Mouse (Mus musculus): ENCODE measurements around the gene Mki67. TPM values are rescaled to one million over a fixed set of nuclear protein-coding genes. Genes with fewer than 3 reads are reported as not detected.
"Not testable (repeated sequence)": the region's sequence is repeated elsewhere in the genome, so short reads cannot be mapped to it uniquely, and the experiment has no call there.

Mki67 gene
- total and polyA plus RNA-seq, 3 experiments, result 0.16 to 1.9 (median 0.97) TPM

GRCm38 (mm10) chr7:135694796-135695195 is 21.4 kb downstream of the Mki67 start:
- H3K27ac ChIP-seq, result no peak overlapping the region
- no peak for TF ChIP-seq CTCF (IDR thresholded peaks at IDR 0.05)
- no peak for TF ChIP-seq EP300 (IDR thresholded peaks at IDR 0.05; ENCODE audit: insufficient read depth, low read depth, low read length)
- no peak for TF ChIP-seq POLR2A (IDR thresholded peaks at IDR 0.05; ENCODE audit: insufficient read depth, low read depth, low read length)
- H3K9ac ChIP-seq (ENCODE audit: low read depth, low read length), result no peak overlapping the region
- no peaks in the 10 kb centered on the region for H3K79me2 ChIP-seq (replicated peaks; ENCODE audit: control insufficient read depth, insufficient read depth, low read length)
- no peak overlapping the region for H3K4me3 ChIP-seq
- peaks cover 3% of the 10 kb centered on the region for H3K4me1 ChIP-seq (ENCODE audit: control insufficient read depth, insufficient read depth, low read length)
- no peaks in the 10 kb centered on the region for H3K27me3 ChIP-seq (ENCODE audit: control insufficient read depth, insufficient read depth, low read length)
- 98% methylated on average over 5 of the region's 5 CpGs for WGBS
- no peak for DNase-seq
- intact Hi-C loops (cut with DNase I), result no loop called here
- no peaks in the 10 kb centered on the region for H3K36me3 ChIP-seq (ENCODE audit: control insufficient read depth, insufficient read depth, low read length)

- Histone ChIP-seq H3K9ac (ENCODE audit: low read depth, low read length) (no peak overlapping the region), H3K27ac (no peak overlapping the region), H3K27me3 (ENCODE audit: control insufficient read depth, insufficient read depth, low read length) (no peaks in the 10 kb centered on the region), H3K4me1 (ENCODE audit: control insufficient read depth, insufficient read depth, low read length) (peaks cover 2% of the 10 kb centered on the region; the same call in 1 of the 2 replicates), H3K36me3 (ENCODE audit: control insufficient read depth, insufficient read depth, low read length) (no peaks in the 10 kb centered on the region), H3K79me2 (replicated peaks; ENCODE audit: control insufficient read depth, insufficient read depth, low read length) (no peaks in the 10 kb centered on the region), H3K4me3 (no peak overlapping the region)
- WGBS, result 92% methylated on average over 4 of the region's 4 CpGs
- no peak for DNase-seq
- intact Hi-C loops (cut with DNase I), result no loop called here
- TF ChIP-seq CTCF (IDR thresholded peaks at IDR 0.05), result no peak
- TF ChIP-seq EP300 (IDR thresholded peaks at IDR 0.05; ENCODE audit: insufficient read depth, low read depth, low read length), result no peak
- TF ChIP-seq POLR2A (IDR thresholded peaks at IDR 0.05; ENCODE audit: insufficient read depth, low read depth, low read length), result no peak
These were observed 22.0 kb downstream of the Mki67 start for GRCm38 (mm10) chr7:135694130-135694529.

GRCm38 (mm10) chr7:135691941-135692340 is 24.2 kb downstream of the Mki67 start:
- no peak overlapping the region for H3K9ac ChIP-seq (ENCODE audit: low read depth, low read length)
- H3K4me1 ChIP-seq (ENCODE audit: control insufficient read depth, insufficient read depth, low read length), result no peaks in the 10 kb centered on the region
- 98% methylated on average over 5 of the region's 5 CpGs for WGBS
- intact Hi-C loops (cut with DNase I), result no loop called here
- H3K4me3 ChIP-seq, result no peak overlapping the region
- no peak overlapping the region for H3K27ac ChIP-seq
- no peaks in the 10 kb centered on the region for H3K27me3 ChIP-seq (ENCODE audit: control insufficient read depth, insufficient read depth, low read length)
- no peaks in the 10 kb centered on the region for H3K36me3 ChIP-seq (ENCODE audit: control insufficient read depth, insufficient read depth, low read length)
- no peaks in the 10 kb centered on the region for H3K79me2 ChIP-seq (replicated peaks; ENCODE audit: control insufficient read depth, insufficient read depth, low read length)
- TF ChIP-seq EP300 (IDR thresholded peaks at IDR 0.05; ENCODE audit: insufficient read depth, low read depth, low read length), result no peak
- no peak for TF ChIP-seq CTCF (IDR thresholded peaks at IDR 0.05)
- TF ChIP-seq POLR2A (IDR thresholded peaks at IDR 0.05; ENCODE audit: insufficient read depth, low read depth, low read length), result no peak
- DNase-seq, result no peak

- Histone ChIP-seq H3K27me3 (ENCODE audit: control insufficient read depth, insufficient read depth, low read length) (no peaks in the 10 kb centered on the region), H3K4me1 (ENCODE audit: control insufficient read depth, insufficient read depth, low read length) (no peaks in the 10 kb centered on the region), H3K79me2 (replicated peaks; ENCODE audit: control insufficient read depth, insufficient read depth, low read length) (no peaks in the 10 kb centered on the region), H3K4me3 (no peak overlapping the region), H3K36me3 (ENCODE audit: control insufficient read depth, insufficient read depth, low read length) (no peaks in the 10 kb centered on the region), H3K27ac (no peak overlapping the region), H3K9ac (ENCODE audit: low read depth, low read length) (no peak overlapping the region)
- WGBS, result 93% methylated on average over 7 of the region's 7 CpGs
- no peak for TF ChIP-seq EP300 (IDR thresholded peaks at IDR 0.05; ENCODE audit: insufficient read depth, low read depth, low read length)
- no peak for TF ChIP-seq POLR2A (IDR thresholded peaks at IDR 0.05; ENCODE audit: insufficient read depth, low read depth, low read length)
- no peak for TF ChIP-seq CTCF (IDR thresholded peaks at IDR 0.05)
- DNase-seq, result no peak
- intact Hi-C loops (cut with DNase I), result no loop called here
These were observed 26.8 kb downstream of the Mki67 start for GRCm38 (mm10) chr7:135689396-135689795.

GRCm38 (mm10) chr7:135684938-135685337 is 31.2 kb downstream of the Mki67 start:
- Histone ChIP-seq H3K4me1 (ENCODE audit: control insufficient read depth, insufficient read depth, low read length) (no peaks in the 10 kb centered on the region), H3K36me3 (ENCODE audit: control insufficient read depth, insufficient read depth, low read length) (no peaks in the 10 kb centered on the region), H3K9ac (ENCODE audit: low read depth, low read length) (no peak overlapping the region), H3K4me3 (no peak overlapping the region), H3K27me3 (ENCODE audit: control insufficient read depth, insufficient read depth, low read length) (no peaks in the 10 kb centered on the region), H3K27ac (no peak overlapping the region), H3K79me2 (replicated peaks; ENCODE audit: control insufficient read depth, insufficient read depth, low read length) (no peaks in the 10 kb centered on the region)
- 84% methylated on average over 7 of the region's 7 CpGs for WGBS
- intact Hi-C loops (cut with DNase I), result loop anchor here (5.0 kb wide), 2 partner anchors 32 to 52 kb away; partner anchors contain the start of gene Mki67
- no peak for TF ChIP-seq EP300 (IDR thresholded peaks at IDR 0.05; ENCODE audit: insufficient read depth, low read depth, low read length)
- no peak for TF ChIP-seq CTCF (IDR thresholded peaks at IDR 0.05)
- no peak for TF ChIP-seq POLR2A (IDR thresholded peaks at IDR 0.05; ENCODE audit: insufficient read depth, low read depth, low read length)
- no peak for DNase-seq

- H3K36me3 ChIP-seq (ENCODE audit: control insufficient read depth, insufficient read depth, low read length); H3K27me3 ChIP-seq (ENCODE audit: control insufficient read depth, insufficient read depth, low read length); H3K4me1 ChIP-seq (ENCODE audit: control insufficient read depth, insufficient read depth, low read length); H3K4me3 ChIP-seq; H3K9ac ChIP-seq (ENCODE audit: low read depth, low read length); H3K79me2 ChIP-seq (replicated peaks; ENCODE audit: control insufficient read depth, insufficient read depth, low read length); H3K27ac ChIP-seq; DNase-seq: not testable (repeated sequence)
- 57% methylated on average over 4 of the region's 4 CpGs for WGBS
- intact Hi-C loops (cut with DNase I), result loop anchor here (5.0 kb wide), 2 partner anchors 33 to 53 kb away; partner anchors contain the start of gene Mki67
These were observed 32.1 kb downstream of the Mki67 start for GRCm38 (mm10) chr7:135684098-135684497.
